Mouse (Mus musculus): ENCODE measurements around the gene Acsl3. TPM values are rescaled to one million over a fixed set of nuclear protein-coding genes. Genes with fewer than 3 reads are reported as not detected.

Gene Acsl3
- polyA plus RNA-seq, 1 experiment from 2014 or later, result 70.2 TPM

Other genes starting within 250 kb of the Acsl3 start
- gene Farsb, start 168.9 kb upstream of the Acsl3 start, polyA plus RNA-seq (2015; fragmentation: Nextera tagmentation; extraction: Ambion mirVana), result 156 and 159 TPM in 2 replicates
- 1.0 TPM in 1 of 2 replicates, not detected in the other for gene Mogat1, start 146.8 kb upstream of the Acsl3 start, polyA plus RNA-seq (2015; fragmentation: Nextera tagmentation; extraction: Ambion mirVana)
- 0.53 and 0.84 TPM in 2 replicates for gene BC035947, start 145.7 kb upstream of the Acsl3 start, polyA plus RNA-seq (2015; fragmentation: Nextera tagmentation; extraction: Ambion mirVana)
- gene Utp14b, start 213 bp downstream of the Acsl3 start, polyA plus RNA-seq (2015; fragmentation: Nextera tagmentation; extraction: Ambion mirVana), result 2.0 and 2.2 TPM in 2 replicates
- gene Kcne4, start 158.9 kb downstream of the Acsl3 start, polyA plus RNA-seq (2015; fragmentation: Nextera tagmentation; extraction: Ambion mirVana), result 4.9 and 7.5 TPM in 2 replicates